9 mouse cellular contexts compared by ENCODE assay signal in genomic region chr11:76709625-76710452, GRCm38 (mm10). TPM values are rescaled to one million over a fixed set of nuclear protein-coding genes. Genes with fewer than 3 reads are reported as not detected.
DNase-seq lines count a peak whose midpoint lies in the region; ATAC-seq lines count a peak whose summit lies in the region.
"Had no signal": no experiment of that assay in that cellular context is flagged by ENCODE, and none has a peak within 500 bp of the region (broad histone marks: within the 10 kb centered on the region; RNA-seq: fewer than 3 reads in every experiment).

No protein-coding gene starts in this region.

- peaks cover 12% of the 10 kb centered on the region; the same call in 1 of the 2 replicates for H3K9me3 ChIP-seq in midbrain, embryonic 10.5 days (replicated peaks)
- 0 out of 2 replicates have a peak, but pooled peaks cover 2% of the 10 kb centered on the region for H3K9me3 ChIP-seq in midbrain, embryonic 16.5 days (replicated peaks; ENCODE audit: control insufficient read depth, low read length, poor library complexity, severe bottlenecking)
- no peaks in the 10 kb centered on the region for H3K9me3 ChIP-seq in embryonic facial prominence, embryonic 12.5 days
- H3K9me3 ChIP-seq: liver, embryonic 13.5 days had no signal

- peak overlapping the region; percentile 60 for H3K27ac ChIP-seq in midbrain, embryonic 10.5 days (replicated peaks)
- no peak overlapping the region for H3K27ac ChIP-seq in midbrain, embryonic 16.5 days (ENCODE audit: low read length)
- no peak overlapping the region for H3K27ac ChIP-seq in embryonic facial prominence, embryonic 12.5 days
- H3K27ac ChIP-seq: liver, embryonic 13.5 days had no signal

- H3K4me2 ChIP-seq in midbrain, embryonic 16.5 days (ENCODE audit: low read length) = no peak overlapping the region
- peak overlapping the region; percentile 32 for H3K4me2 ChIP-seq in embryonic facial prominence, embryonic 12.5 days (replicated peaks)
- H3K4me2 ChIP-seq: liver, embryonic 13.5 days had no signal

- H3K4me1 ChIP-seq in midbrain, embryonic 10.5 days = peaks cover 29% of the 10 kb centered on the region
- 0 out of 2 replicates have a peak, but pooled peaks cover 2% of the 10 kb centered on the region for H3K4me1 ChIP-seq in midbrain, embryonic 16.5 days (ENCODE audit: control insufficient read depth, insufficient read depth, low read length)
- H3K4me1 ChIP-seq in embryonic facial prominence, embryonic 12.5 days = peaks cover 11% of the 10 kb centered on the region
- H3K4me1 ChIP-seq: liver, embryonic 13.5 days had no signal

- 28% methylated on average over 12 of the region's 17 CpGs for WGBS in midbrain, embryonic 10.5 days
- 22% methylated on average over 11 of the region's 17 CpGs for WGBS in midbrain, embryonic 16.5 days
- WGBS in embryonic facial prominence, embryonic 12.5 days = 18% methylated on average over 15 of the region's 17 CpGs

- peak; percentile 14 for DNase-seq in midbrain, embryonic 10.5 days (ENCODE audit: low spot score)
- DNase-seq in heart, postnatal 4 days = peak; percentile 41
- peak; percentile 88 for DNase-seq in lung, postnatal 10 days
- DNase-seq in thymus, postnatal 36 days = no peak
- no peak for DNase-seq in spleen, postnatal 4 days (ENCODE audit: low spot score in 2 of 2)
- DNase-seq: liver, embryonic 13.5 days had no signal

- H3K27me3 ChIP-seq in midbrain, embryonic 10.5 days (ENCODE audit: low read depth, poor library complexity, severe bottlenecking) = no peaks in the 10 kb centered on the region
- H3K27me3 ChIP-seq in midbrain, embryonic 16.5 days (ENCODE audit: control insufficient read depth, insufficient read depth, low read depth, low read length) = no peaks in the 10 kb centered on the region
- H3K27me3 ChIP-seq in embryonic facial prominence, embryonic 12.5 days = no peaks in the 10 kb centered on the region
- H3K27me3 ChIP-seq: liver, embryonic 13.5 days had no signal

- H3K4me3 ChIP-seq in midbrain, embryonic 10.5 days = 0 out of 2 replicates have a peak overlapping the region, but pooled peaks have one; percentile 18
- H3K4me3 ChIP-seq in midbrain, embryonic 16.5 days (ENCODE audit: low read depth, low read length) = no peak overlapping the region
- no peak overlapping the region for H3K4me3 ChIP-seq in embryonic facial prominence, embryonic 12.5 days
- H3K4me3 ChIP-seq: liver, embryonic 13.5 days had no signal

- no peaks in the 10 kb centered on the region for H3K36me3 ChIP-seq in midbrain, embryonic 10.5 days
- no peaks in the 10 kb centered on the region for H3K36me3 ChIP-seq in midbrain, embryonic 16.5 days (ENCODE audit: control insufficient read depth, insufficient read depth, low read length)
- no peaks in the 10 kb centered on the region for H3K36me3 ChIP-seq in embryonic facial prominence, embryonic 12.5 days
- H3K36me3 ChIP-seq: liver, embryonic 13.5 days had no signal

- H3K9ac ChIP-seq in midbrain, embryonic 16.5 days (ENCODE audit: low read depth, low read length) = no peak overlapping the region
- H3K9ac ChIP-seq in embryonic facial prominence, embryonic 12.5 days = no peak overlapping the region
- H3K9ac ChIP-seq: liver, embryonic 13.5 days had no signal

- no peak for ATAC-seq in midbrain, embryonic 16.5 days
- ATAC-seq in embryonic facial prominence, embryonic 12.5 days (ENCODE audit: insufficient number of reproducible peaks, insufficient read depth, low FRiP score, low TSS enrichment) = peak; percentile 47
- ATAC-seq in megakaryocyte-erythroid progenitor cell, adult 5-6 weeks (replicated peaks; ENCODE audit: low FRiP score, low TSS enrichment, poor library complexity, severe bottlenecking) = no peak

RNA-seq across cellular contexts. Expression of gene Trarg1, which starts 30.2 kb away (rescaled TPM):
- 0.05 TPM in 1 of 2 replicates, not detected in the other for polyA plus RNA-seq in midbrain, embryonic 10.5 days (2016; fragmentation: Nextera tagmentation; extraction: Ambion mirVana)
- polyA plus RNA-seq in midbrain, embryonic 16.5 days (2015; fragmentation: Nextera tagmentation; extraction: Ambion mirVana) = 0.21 and 0.24 TPM in 2 replicates
- polyA plus RNA-seq in embryonic facial prominence, embryonic 12.5 days (2016; fragmentation: Nextera tagmentation; extraction: Ambion mirVana) = 0.38 and 0.61 TPM in 2 replicates
- 1 to 10 TPM; 1.5 to 1.7 TPM for total RNA-seq in heart, postnatal 4 days (2021)
- not detected in 2 replicates for total RNA-seq in megakaryocyte-erythroid progenitor cell, adult 5-6 weeks (2014; fragmentation: Nextera tagmentation)
- not detected in 2 replicates for total RNA-seq in megakaryocyte-erythroid progenitor cell, adult 5-6 weeks (2017)
- polyA plus RNA-seq: liver, embryonic 13.5 days had no signal

RNA-seq across cellular contexts. Expression of gene Bhlha9, which starts 37.6 kb away (rescaled TPM):
- 0.12 TPM in 1 of 2 replicates, not detected in the other for polyA plus RNA-seq in midbrain, embryonic 10.5 days (2016; fragmentation: Nextera tagmentation; extraction: Ambion mirVana)
- polyA plus RNA-seq in midbrain, embryonic 16.5 days (2015; fragmentation: Nextera tagmentation; extraction: Ambion mirVana) = 1.3 and 1.9 TPM in 2 replicates
- 0.13 TPM in 1 of 2 replicates, not detected in the other for polyA plus RNA-seq in embryonic facial prominence, embryonic 12.5 days (2016; fragmentation: Nextera tagmentation; extraction: Ambion mirVana)
- total RNA-seq in heart, postnatal 4 days (2021) = not detected
- total RNA-seq in megakaryocyte-erythroid progenitor cell, adult 5-6 weeks (2014; fragmentation: Nextera tagmentation) = not detected in 2 replicates
- not detected in 2 replicates for total RNA-seq in megakaryocyte-erythroid progenitor cell, adult 5-6 weeks (2017)
- polyA plus RNA-seq: liver, embryonic 13.5 days had no signal

RNA-seq across cellular contexts. Expression of gene Gosr1, which starts 53.5 kb away (rescaled TPM):
- 20.6 and 25.5 TPM in 2 replicates for polyA plus RNA-seq in midbrain, embryonic 10.5 days (2016; fragmentation: Nextera tagmentation; extraction: Ambion mirVana)
- 26.4 and 28.3 TPM in 2 replicates for polyA plus RNA-seq in midbrain, embryonic 16.5 days (2015; fragmentation: Nextera tagmentation; extraction: Ambion mirVana)
- polyA plus RNA-seq in embryonic facial prominence, embryonic 12.5 days (2016; fragmentation: Nextera tagmentation; extraction: Ambion mirVana) = 24.3 and 26.8 TPM in 2 replicates
- 10 to 100 TPM; 34.9 to 37.0 TPM for total RNA-seq in heart, postnatal 4 days (2021)
- total RNA-seq in megakaryocyte-erythroid progenitor cell, adult 5-6 weeks (2014; fragmentation: Nextera tagmentation) = 11.7 and 24.6 TPM in 2 replicates
- total RNA-seq in megakaryocyte-erythroid progenitor cell, adult 5-6 weeks (2017) = 38.4 and 62.2 TPM in 2 replicates

Comparison
In these comparisons a context has a peak if more than half of its experiments do, and no peak if none do; other contexts are left out.
1. DNase-seq: peak in midbrain, embryonic 10.5 days (single experiment), heart, postnatal 4 days (single experiment) and lung, postnatal 10 days (single experiment); none in thymus, postnatal 36 days (0 of 2) and spleen, postnatal 4 days (0 of 2).